Mouse (Mus musculus): ENCODE data around the gene Inpp5k. TPM values are rescaled to one million over a fixed set of nuclear protein-coding genes. Genes with fewer than 3 reads are reported as not detected.
A peak's percentile ranks its signal among the peaks of the same experiment; 100 is the strongest.
"Not testable (repeated sequence)": the region's sequence is repeated elsewhere in the genome, so short reads cannot be mapped to it uniquely, and the experiment has no call there.

The Inpp5k gene
- total RNA-seq, 2 experiments from 2014 or later: 24.9 to 36.9 TPM

GRCm38 (mm10) chr11:75673411-75673810, 42.6 kb downstream of the Inpp5k start:
- no peak for DNase-seq (ENCODE audit: low spot score in 2 of 2)

- DNase-seq (ENCODE audit: low spot score in 2 of 2): no peak
Observed at GRCm38 (mm10) chr11:75674875-75675274, 44.1 kb downstream of the Inpp5k start.

GRCm38 (mm10) chr11:75677881-75678746, 47.3 kb downstream of the Inpp5k start:
- no peak for DNase-seq (ENCODE audit: low spot score in 2 of 2)

- peak; percentile 97 for DNase-seq (ENCODE audit: low spot score in 2 of 2)
Observed at GRCm38 (mm10) chr11:75678747-75679438, 48.1 kb downstream of the Inpp5k start, which contains the start of gene Crk. Crk (plus strand) TSS chr11:75679259.

GRCm38 (mm10) chr11:75679439-75680171, 48.8 kb downstream of the Inpp5k start:
- peak; percentile 54 to 62 for DNase-seq (ENCODE audit: low spot score in 2 of 2)

GRCm38 (mm10) chr11:75684462-75684861, 53.7 kb downstream of the Inpp5k start:
- no peak for DNase-seq (ENCODE audit: low spot score in 2 of 2)

GRCm38 (mm10) chr11:75684956-75685355, 54.2 kb downstream of the Inpp5k start:
- no peak for DNase-seq (ENCODE audit: low spot score in 2 of 2)

- no peak for DNase-seq (ENCODE audit: low spot score in 2 of 2)
Observed at GRCm38 (mm10) chr11:75687343-75687993, 56.7 kb downstream of the Inpp5k start.

GRCm38 (mm10) chr11:75688132-75688531, 57.3 kb downstream of the Inpp5k start:
- DNase-seq (ENCODE audit: low spot score in 2 of 2): no peak

GRCm38 (mm10) chr11:75689977-75690376, 59.2 kb downstream of the Inpp5k start:
- DNase-seq (ENCODE audit: low spot score in 2 of 2): no peak

GRCm38 (mm10) chr11:75691047-75691446, 60.3 kb downstream of the Inpp5k start:
- DNase-seq (ENCODE audit: low spot score in 2 of 2): no peak

GRCm38 (mm10) chr11:75693570-75693969, 62.8 kb downstream of the Inpp5k start:
- no peak for DNase-seq (ENCODE audit: low spot score in 2 of 2)

- DNase-seq (ENCODE audit: low spot score in 2 of 2): not testable (repeated sequence)
Observed at GRCm38 (mm10) chr11:75697464-75697863, 66.7 kb downstream of the Inpp5k start.

Other genes starting within 250 kb of the Inpp5k start
- 10 to 100 TPM; 13.7 to 28.0 TPM for gene Serpinf1, start 208.3 kb upstream of the Inpp5k start, total RNA-seq (2021)
- not detected for gene Serpinf2, start 191.4 kb upstream of the Inpp5k start, total RNA-seq (2021)
- 10 to 100 TPM; 11.5 to 15.3 TPM for gene Wdr81, start 176.3 kb upstream of the Inpp5k start, total RNA-seq (2021)
- 1 to 10 TPM; 8.1 to 9.1 TPM for gene Tlcd2, start 169.3 kb upstream of the Inpp5k start, total RNA-seq (2021)
- gene Prpf8, start 144.2 kb upstream of the Inpp5k start, total RNA-seq (2021): 100 to 1,000 TPM; 118 to 147 TPM
- 10 to 100 TPM; 11.5 to 20.8 TPM for gene Rilp, start 120.9 kb upstream of the Inpp5k start, total RNA-seq (2021)
- 1 to 10 TPM; 7.5 TPM for gene Scarf1, start 117.4 kb upstream of the Inpp5k start, total RNA-seq (2021)
- gene Slc43a2, start 99.3 kb upstream of the Inpp5k start, total RNA-seq (2021): 10 to 100 TPM; 22.8 to 29.1 TPM
- 100 to 1,000 TPM; 152 to 175 TPM for gene Pitpna, start 42.9 kb upstream of the Inpp5k start, total RNA-seq (2021)
- 100 to 1,000 TPM; 144 to 160 TPM for gene Myo1c, start 19.5 kb downstream of the Inpp5k start, total RNA-seq (2021)
- gene Crk, start 48.3 kb downstream of the Inpp5k start, total RNA-seq (2021): 100 to 1,000 TPM; 115 to 132 TPM
- gene Ywhae, start 101.9 kb downstream of the Inpp5k start, total RNA-seq (2021): 100 to 1,000 TPM; 639 to 647 TPM
- 10 to 100 TPM; 11.7 to 12.1 TPM for gene Doc2b, start 165.1 kb downstream of the Inpp5k start, total RNA-seq (2021)